Mouse (Mus musculus) ES-CJ7 (cell line): ENCODE results near the gene Ndufaf8.

Source experiments
- DNase-seq: peaks from one replicate; pipeline ENCODE4 v3.0.0; 2011; ENCODE audit warnings: low read depth, low spot score

The Ndufaf8 gene

DNA sequence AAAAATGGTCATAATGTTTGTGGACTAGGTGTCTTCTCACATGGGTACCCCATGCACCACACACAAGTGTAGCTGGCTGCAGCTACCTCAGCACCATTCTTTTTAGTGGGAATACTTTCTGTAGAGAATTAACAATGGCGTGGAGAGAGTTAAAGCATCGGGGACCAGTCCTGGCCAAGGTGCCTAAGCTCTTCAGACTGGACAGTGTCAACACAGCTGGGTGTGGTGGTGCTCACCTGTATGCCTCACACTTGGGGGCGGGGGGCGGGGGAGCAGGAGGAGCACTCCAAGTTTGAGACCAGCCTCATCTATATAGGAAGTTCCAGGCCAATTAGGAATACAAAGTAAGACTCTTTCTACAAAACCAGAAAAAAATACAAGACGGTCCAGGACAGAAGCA is 35.4 kb downstream of the Ndufaf8 start:
- DNase-seq, result no peak

DNA sequence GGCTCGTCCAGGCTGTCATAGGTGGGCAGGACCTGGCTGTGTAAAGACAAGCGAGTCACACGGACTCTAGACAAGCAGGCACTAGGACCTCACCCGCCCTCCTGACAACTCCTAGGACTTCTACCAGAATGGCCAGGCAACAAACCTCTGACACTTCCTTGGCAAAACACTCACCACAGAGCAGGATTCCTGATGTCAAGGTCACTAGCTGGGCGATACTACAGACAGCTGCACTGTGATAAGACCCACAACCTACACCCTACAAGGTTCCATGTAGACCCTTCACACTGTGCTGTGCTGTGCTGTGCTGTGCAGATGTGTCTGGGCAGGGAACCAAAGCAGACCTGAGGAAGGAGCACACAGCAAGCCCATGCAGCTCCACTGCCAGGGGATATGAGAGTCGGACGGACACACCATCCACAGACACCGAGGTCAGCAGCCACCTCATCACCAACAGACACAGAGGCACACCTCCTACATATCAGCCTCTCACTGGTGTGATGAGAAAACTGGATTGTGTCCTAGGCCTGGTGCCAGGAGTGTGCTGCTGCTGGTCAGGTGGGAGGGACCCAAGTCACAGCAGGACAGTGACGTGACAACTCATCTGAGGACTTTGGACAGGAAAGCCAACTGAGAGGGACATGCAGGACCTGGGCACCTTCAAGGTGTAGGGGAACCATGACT is 36.3 kb downstream of the Ndufaf8 start:
- no peak for DNase-seq

DNA sequence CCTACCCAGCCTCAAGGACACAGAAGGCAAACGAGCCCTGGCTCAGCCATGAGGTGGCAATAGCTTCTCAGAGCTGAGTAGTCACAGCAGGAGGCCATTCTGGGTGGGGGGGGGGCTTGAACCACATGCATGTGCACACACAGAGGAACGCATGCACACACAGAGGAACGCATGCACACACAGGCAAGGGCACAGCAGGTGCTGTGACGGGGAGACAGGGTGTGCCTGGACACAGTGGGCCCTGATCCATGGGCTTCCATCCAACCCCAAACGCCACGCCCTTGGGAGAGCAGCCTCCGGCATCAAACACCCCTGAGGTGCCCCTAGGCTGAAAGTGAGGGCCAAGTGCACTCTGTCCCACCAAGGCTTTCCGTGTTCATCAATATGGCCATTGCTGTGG is 37.5 kb downstream of the Ndufaf8 start:
- DNase-seq, result no peak

DNA sequence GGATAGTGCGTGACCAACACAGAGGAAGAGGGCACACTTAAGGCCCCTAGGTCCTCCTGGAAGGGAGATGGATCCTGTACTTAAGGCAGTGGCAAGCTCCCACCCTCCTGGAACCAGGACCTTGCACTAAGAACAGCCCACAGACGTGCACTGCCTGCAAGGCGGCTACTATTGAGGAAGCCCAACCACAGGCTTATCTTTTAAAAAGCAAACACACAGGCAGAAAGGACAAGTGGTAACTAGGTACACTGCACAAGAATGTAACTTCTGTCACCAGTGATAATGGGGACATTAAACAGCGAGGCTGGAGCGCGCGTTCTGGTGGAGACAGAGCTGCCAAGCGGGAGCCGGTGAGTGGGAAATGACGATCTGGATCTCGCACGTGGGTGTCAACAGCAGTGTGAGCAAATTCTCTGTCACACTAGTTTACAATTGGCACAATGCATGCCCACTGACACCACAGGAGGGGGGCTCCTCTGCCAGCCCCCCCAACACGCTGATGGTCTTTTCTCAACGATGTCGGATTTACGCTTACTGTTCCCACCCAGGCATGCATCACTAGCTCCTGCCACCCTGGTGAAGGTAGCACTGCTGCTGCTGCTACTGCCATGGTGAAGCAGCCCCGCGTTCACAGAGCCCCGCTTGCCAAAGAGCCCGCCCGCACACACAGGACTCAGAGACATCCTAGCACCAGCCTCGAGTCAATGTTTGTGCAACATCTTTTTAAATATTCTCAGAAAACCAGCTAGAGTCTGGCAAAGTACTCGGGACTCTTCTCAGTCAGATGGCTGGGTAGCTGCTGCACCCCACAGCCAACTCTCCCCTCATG is 38.3 kb downstream of the Ndufaf8 start:
- no peak for DNase-seq

DNA sequence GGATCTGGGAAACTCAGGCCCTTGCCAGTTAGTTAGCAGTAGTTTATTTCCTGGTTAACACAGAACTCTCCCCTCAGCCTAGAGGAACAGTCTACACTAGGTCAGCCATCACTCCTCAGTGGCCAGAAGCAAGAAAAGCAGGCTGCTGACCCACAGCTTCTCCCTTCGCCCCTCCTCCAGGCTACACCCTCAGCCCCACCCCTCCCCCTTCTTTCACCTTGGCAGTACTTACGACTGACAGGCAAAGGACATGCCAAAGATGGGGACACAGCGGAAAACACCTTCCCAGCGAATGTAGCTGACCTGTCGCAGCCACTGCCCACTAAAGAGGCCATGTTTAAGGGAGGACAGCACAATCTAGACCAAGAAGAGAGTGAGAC is 38.9 kb downstream of the Ndufaf8 start:
- no peak for DNase-seq

DNA sequence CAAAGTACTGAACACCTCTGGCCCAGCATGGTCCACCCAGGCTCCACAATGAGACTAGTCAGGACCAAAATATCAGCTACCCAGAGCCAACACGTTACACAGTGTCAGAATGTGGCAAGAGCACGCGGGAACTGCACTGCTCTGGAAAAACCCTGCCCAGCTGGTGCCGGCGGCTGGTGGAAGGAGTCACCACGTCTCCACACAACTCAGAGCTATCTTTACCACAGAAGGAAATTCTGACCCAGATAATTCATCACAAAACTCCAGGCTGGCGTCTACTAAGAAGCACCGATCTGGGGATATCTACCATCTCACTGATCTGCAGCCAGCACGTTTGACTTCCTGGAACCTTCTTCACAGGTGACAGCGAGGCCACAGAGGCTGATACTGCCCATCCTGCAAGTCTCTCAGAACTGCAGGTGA is 40.6 kb downstream of the Ndufaf8 start:
- DNase-seq, result no peak

DNA sequence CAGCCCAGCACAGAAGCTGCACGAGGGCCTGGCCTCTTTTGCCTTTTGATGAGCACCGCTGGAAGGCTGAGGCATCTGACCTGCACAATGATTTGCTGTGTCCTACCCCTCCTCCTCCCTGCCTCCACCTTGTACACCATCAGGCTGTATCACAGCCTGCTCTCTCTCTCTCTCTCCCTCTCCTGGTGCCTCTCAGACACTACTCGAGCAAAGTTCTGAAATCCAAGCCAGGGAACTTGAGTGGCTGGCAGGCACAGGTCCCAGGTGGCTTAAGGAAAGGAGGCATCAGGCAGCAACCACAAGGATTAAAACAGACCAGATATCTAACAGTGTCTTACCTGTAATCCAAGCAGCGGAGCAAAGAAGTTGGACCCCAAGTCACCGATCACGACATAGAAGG is 41.5 kb downstream of the Ndufaf8 start:
- DNase-seq, result peak; percentile 32

DNA sequence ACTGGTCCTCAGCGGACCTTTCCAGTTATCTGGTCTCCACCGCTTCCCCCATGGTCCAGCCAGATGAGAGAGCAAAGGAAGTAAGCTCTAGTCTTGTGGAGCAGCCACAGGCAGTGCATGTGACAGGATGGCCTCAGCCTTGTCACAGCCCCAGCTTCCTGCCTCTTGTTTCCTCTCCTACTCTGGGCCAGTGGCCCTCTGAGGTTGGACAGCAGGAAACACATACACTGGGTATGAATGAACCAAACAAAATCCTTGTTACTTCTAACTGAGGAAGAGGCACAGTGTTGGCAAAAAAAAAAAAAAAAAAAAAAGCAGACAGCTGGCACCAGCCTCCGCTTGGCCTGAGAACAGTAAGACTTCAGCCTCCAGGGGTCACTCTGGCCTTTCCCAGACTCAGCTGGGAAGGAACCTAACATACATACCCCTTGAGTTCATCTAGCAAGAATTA is 43.9 kb downstream of the Ndufaf8 start:
- no peak for DNase-seq

DNA sequence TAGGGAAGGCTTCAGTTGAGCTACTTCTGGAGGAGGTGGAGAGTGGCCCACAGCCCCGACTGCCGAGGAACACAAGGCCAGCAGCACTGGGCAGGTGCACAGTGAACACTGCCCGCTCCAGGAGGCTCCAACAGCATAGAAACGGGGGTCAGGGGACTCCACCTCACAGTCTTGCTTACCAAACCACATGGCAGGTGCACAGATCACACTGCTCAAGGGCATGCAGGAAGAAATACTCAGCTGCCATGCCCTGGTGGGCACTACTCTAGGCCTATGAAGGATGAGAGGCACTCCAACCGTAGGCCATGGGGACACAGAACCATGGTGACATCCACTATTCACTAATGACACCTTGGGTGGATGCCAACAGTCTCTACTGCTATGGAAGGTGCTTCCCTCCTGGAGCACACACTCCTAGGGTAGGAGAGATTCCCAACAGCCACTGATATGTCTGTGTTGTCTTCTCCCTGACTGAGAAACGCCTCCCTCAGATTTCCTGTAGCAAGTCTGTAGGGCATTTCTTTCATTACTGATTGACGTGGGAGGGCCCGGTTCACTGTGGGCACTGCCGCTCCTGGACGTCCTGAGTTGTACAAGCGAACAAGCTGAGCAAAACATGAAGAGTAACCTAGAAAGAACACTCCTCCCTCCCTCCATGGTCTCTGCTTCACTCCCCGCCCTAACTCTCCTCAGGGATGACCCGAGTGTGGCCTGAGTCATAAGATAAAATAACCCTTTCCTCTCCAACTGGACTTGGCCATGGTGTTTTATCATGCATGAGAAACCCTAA is 45.2 kb downstream of the Ndufaf8 start:
- no peak for DNase-seq

DNA sequence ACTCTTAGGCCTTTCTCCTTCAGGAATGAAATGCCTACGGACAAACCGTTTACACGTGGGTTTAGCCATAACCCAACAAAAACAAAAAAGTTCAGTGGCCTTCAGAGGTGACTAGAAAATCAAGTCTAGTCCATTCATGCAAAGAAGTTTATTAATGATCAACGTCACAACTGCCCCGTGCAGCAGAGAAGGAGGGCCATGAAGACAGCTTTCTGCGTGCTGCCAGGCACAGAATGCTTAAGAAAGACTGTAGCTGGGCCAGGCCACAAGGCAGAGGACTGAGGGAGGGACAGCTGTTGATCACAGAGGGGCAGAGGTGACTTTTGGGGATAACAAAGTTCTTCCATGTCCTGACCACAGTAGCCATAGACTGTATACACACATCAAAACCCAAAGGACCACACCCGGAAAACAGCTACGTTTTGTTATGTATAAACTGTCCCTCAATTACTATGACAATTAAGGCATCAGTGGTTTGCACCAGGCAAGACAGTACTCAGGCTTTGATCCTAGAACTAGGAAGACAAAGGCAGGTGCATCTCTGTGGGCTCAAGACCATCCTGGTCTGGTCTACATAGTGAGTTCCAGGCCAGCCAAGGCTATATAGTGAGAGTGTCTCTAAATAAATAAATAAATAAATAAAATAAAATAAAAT is 49.6 kb downstream of the Ndufaf8 start:
- DNase-seq, result peak; percentile 57

DNA sequence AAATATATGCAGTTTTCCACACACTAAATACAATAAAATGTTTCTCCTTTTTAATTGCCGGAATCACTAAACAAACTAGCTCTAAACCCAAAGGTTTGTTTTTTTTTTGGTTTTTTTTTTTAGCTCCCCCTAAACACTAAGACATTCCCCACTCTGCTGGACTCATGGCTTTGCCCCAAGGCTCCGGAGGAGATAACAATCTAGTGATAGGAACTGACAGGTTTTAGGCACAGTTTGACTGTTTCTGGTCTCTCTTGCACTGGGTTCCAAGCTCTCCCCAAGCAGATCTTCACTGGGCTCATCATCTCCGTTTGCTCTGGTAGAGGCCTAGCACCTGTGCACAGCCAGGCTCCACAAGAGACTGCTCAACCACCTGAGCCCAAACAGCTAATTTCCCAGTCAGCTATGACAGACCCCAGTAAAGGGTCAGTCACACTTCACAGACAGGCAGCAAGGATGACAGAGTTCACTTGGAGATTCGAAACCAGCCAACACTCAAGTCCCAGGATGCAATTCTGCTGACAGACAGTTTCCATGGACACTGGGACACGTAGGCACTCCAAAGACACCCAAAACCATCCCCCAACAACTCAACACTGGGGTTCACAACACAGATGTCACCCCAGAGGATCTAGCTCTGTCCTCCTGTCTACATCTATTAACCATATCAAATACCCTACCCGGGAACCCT is 50.9 kb downstream of the Ndufaf8 start:
- no peak for DNase-seq
